Mouse (Mus musculus): Measurements from ENCODE around the gene D930020B18Rik.
A peak's percentile ranks its signal among the peaks of the same experiment; 100 is the strongest.

D930020B18Rik gene

GRCm38 (mm10) chr10:121641272-121642053, at the start of gene D930020B18Rik:
TSS of gene D930020B18Rik (plus strand) at chr10:121641588.
- no peak for DNase-seq

GRCm38 (mm10) chr10:121596580-121596979, 44.8 kb upstream of the D930020B18Rik start:
- DNase-seq: no peak

DNA sequence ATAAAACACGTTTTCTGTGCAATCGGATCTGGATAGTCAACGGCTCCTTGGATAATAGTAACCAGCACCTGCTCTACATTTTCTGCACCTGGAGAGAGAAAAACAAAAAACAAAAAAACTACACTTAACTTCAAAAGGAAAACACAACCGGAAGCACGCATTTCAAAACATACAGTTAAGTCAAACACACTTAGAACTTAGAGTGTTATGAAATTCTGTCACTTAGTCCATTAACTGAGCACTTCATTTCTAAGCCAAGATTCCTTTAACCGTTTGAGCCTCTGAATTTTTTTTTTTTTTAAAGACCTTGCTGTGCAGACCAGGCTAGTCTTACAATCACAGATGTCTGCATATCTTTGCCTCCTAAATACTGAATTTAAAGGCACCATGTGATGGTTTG, 40.1 kb upstream of the D930020B18Rik start:
- no peak for DNase-seq

DNA sequence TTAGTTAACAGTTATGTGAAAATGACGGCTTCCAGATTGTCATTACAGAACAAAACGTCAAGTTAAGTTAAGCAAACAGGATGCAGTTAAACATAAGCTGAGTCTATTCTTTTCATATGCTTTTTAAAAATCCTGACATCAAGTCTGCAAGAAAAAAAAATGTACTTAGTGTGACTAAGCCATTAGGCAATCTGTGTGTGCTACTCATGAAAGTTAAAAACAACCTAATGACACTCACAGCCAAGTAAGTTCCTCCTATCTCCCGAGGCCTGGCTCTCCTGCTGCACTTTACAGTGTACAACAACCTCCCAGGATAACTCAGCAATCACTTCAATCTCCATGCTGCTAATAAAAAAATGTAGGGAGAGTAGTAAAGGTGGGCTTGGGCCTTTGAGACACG, 37.8 kb upstream of the D930020B18Rik start:
- DNase-seq: no peak

DNA sequence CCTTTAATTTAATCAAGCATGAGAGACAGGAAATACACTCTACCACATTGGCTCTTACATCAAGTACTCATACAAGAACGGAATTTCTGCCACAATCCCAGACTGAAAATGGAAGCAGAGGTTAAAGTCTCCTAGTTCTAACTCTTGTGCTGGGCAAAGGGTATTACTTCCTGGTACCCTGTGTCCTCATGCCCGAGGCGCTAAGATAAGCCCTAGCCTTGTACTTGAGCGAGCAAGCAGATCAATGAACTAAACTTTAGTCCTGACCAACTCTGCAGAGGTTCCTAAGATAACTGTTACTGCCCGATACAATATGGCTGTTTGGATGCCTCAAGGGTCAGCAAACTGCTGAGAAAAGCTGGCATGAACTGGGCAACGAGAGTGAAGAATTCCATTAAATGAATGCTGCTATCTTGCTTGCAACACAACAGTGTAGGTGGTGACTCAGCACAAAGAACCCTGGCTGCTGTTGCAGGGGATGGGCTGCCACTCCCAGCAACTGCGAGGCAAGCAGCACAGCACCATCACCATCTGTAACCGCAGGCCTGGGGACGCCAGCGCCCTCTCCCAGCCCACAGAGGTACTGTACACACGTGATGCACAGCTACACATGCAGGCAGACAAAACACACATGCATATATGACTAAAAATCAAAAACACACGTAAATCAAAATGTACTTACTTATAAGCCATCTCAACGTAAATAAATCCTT, 36.6 kb upstream of the D930020B18Rik start:
- no peak for DNase-seq

- DNase-seq: peak in 1 of 2 experiments; percentile 44
Observed at GRCm38 (mm10) chr10:121608177-121608576, 33.2 kb upstream of the D930020B18Rik start.

DNA sequence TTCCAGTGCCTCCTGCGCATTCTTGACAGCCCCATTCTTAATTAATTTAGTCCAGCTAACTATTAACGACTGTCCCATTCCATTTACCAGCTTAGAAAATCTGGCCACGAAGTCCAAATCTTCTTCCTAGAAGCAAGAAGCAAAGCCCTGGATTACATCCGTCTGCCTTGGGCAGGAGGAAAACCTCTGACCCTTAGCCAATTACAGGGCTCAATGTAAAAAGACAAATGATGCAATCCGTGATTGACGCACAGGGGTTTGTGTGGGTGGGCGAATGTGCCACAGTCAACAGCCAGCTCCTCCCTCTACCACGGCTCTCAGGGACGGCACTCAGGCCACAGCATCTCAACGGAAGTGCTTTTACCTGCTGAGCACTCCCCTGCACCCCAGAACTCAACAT, 29.8 kb upstream of the D930020B18Rik start:
- no peak for DNase-seq

- no peak for DNase-seq
Observed at GRCm38 (mm10) chr10:121612448-121612847, 28.9 kb upstream of the D930020B18Rik start.

DNA sequence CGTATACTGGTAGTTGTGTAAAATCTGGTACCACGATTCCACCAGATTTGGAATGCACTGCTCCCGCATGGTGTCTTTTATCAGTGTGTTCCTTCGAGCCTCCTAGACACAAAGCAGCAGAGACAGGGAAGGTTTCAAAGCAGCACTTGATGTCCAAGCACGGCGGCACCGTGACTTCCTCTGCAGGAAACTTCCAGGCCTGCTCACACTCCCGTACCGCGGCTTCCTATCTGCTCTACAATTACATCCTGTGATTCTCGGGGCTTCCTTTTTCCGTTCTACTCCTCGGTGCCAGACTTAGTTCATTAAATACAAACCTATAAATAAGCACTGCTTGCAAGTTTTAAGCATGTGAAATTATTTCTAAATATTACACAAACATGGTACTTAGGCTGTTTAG, 27.8 kb upstream of the D930020B18Rik start:
- peak in 1 of 2 experiments; percentile 33 for DNase-seq

GRCm38 (mm10) chr10:121615146-121615870, 26.1 kb upstream of the D930020B18Rik start:
- peak in 1 of 2 experiments; percentile 28 for DNase-seq

- DNase-seq: no peak
Observed at GRCm38 (mm10) chr10:121615935-121616334, 25.5 kb upstream of the D930020B18Rik start.

DNA sequence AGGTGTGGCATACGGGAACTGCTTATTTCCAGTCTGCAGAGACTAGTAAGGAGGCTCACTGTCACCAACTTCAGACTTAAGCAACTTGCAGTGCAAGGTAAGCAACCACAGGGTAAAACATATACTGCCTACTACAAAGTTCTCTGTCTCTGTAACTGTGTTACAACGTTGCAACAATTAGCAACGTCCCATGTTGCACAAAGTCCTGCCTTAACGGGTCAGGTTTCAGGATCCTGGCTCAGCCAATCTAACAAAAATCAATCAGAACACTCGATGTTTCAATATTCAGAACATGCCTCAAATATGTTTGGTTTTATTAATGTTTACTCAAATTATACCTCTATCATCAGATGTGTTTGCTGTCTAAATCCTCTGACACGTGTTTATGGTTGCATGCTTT, 19.0 kb upstream of the D930020B18Rik start:
- DNase-seq: no peak

GRCm38 (mm10) chr10:121623670-121624069, 17.7 kb upstream of the D930020B18Rik start:
- DNase-seq: no peak

DNA sequence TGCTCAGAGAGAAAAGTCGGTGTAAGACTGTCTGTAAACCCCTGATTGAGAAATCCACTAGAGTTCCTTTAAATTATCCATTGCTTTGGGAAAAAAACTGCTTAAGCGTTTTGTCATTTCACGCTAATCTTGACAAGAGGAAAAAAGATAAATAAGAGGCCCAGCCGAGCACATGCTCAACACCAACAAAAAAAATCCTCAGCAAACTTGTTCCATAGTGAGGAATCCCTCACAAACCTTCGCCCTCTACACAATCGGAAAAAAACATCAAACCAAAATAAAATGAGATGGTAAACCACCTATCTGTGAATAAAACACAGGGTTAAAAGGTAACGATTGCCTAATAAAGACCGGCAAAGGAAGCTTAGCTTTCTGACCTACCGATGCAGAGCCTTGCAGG, 16.4 kb upstream of the D930020B18Rik start:
- DNase-seq: no peak

- no peak for DNase-seq
Observed at GRCm38 (mm10) chr10:121625407-121626185, 15.8 kb upstream of the D930020B18Rik start.

DNA sequence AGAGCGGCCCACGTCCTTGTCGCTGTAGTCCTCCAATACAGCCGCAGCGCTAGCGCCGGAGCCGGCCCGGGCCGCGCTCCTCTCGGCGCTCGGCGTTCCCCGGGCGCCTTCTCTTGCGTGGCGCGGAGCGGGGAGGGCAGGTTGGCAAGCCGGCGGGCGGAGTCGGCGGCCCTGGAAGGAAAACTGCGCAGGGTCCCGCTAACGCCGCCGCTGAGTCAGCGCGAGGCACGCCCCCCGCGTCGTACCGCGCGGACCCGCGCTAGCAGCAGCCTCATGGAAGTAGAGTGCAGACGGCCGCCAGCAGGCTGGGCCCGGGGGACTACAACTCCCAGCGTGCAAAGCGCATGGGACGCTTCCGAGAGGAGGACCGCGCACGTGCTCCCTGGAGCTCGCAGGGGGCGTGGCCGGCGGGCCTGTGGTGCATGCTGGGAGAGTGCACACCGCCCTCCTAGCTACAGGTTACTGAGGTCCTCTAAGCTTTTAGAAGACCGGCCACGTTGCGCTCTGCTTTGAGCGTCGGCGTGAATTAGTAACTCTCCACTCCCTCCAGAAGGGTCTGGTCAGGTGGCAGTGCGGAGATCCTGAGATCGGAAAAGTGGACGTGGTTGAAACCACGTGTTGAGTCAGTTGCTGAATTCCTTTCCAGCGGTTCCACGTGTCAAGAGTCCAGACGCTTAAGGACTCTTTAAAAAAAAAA, 15.1 kb upstream of the D930020B18Rik start, which contains the start of gene Xpot:
Xpot (minus strand) TSS at position 147 of the 697 bp plus-strand sequence.
- peak; percentile 98 for DNase-seq

DNA sequence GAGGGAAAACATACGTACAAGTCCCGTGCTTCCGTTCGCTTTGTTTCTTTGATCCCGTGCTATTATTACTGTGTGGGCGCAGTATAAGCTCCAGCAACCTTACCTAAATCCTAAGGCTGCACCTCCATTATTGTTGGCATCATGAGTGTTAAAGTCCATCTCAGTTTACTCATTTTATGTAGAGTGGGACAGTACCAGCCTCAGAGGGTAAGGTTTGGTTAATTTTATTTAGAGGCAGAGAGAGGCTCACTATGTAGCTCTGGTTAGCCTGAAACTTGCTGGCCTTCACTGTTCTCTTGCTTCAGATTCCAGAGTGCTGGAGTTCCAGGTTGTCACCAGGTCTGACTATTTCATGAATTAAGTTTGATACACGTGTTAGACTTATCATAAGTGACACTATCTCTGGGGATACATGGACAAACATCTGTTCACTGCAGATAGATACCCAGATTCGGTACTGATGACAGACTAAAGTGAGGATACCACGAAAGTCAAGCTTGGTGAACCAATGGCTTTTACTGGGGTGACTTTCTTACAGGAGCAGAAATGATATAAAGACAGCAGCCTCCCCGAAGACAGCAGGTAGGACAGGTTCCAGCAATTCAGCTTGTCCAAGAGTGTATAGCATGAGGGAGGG, 14.1 kb upstream of the D930020B18Rik start:
- no peak for DNase-seq

DNA sequence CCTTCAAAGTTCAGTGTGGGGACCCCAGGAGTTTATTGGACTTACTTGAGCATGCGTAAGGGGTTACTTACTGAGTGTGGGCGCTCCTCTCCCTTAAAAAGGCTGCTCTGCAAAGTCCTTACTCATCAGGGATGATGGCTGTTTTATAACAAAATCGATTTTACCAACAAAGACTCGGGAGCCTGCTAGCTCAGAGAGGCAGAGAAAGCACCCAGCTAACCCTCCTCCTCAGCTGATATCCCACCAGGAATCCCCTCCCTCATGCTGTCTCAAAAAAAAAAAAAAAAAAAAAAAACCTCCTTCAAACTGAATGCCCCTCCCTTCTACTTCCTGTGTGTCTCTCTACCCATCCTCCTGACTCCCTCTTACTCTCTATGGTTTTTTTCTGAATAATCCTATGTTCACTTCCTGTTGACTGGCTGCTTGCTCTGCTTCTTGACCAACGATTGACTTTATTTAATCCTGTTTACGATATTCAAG, 12.8 kb upstream of the D930020B18Rik start:
- no peak for DNase-seq

DNA sequence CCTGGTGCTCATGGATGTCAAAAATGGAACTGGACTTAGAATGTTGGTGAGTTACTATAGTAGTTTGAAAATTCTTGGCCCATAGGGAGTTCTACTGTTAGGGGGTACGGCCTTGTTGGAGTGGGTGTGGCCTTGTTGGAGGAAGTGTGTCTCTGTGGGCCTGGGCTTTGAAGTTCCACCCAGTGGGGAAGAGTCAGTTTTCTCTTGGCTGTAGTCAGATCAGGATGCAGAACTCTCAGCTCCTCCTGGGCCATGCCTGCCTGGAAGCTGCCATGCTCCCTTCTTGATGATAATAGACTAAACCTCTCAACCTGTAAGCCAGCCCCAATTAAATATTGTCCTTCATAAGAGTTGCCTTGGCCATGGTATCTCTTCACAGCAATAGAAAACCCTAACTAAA, 7.2 kb upstream of the D930020B18Rik start:
- DNase-seq: no peak

GRCm38 (mm10) chr10:121636276-121636675, 5.1 kb upstream of the D930020B18Rik start:
- DNase-seq: no peak

GRCm38 (mm10) chr10:121639573-121639972, 1.8 kb upstream of the D930020B18Rik start:
- DNase-seq: no peak

Data from kidney, adult 8-10 months (tissue).